Mouse (Mus musculus) hindbrain, postnatal 0 days (tissue): ENCODE results near the gene Mctp1. TPM values are rescaled to one million over a fixed set of nuclear protein-coding genes. Genes with fewer than 3 reads are reported as not detected.

ENCODE experiments used
- ATAC-seq: fragments of 200-750 bp; cut with Nextera tagmentation; 2 replicates; pipeline ENCODE4 v1.8.0; 2017; ENCODE audit warnings: mild to moderate bottlenecking, moderate TSS enrichment, moderate library complexity
- DNase-seq: peaks from one replicate; pipeline ENCODE4 v3.0.0-alpha.2; 2015; ENCODE audit warnings: low spot score
- H3K27ac ChIP-seq: fragments of 300-500 bp; sonication (generic); 2 replicates; pipeline ENCODE4 v1.5.1; 2014; ENCODE audit warnings: mild to moderate bottlenecking
- H3K27me3 ChIP-seq: fragments of 300-500 bp; sonication (generic); 2 replicates; pipeline ENCODE4 v1.6.1; 2014; ENCODE audit warnings: low read length, mixed read lengths; ENCODE audit not compliant: insufficient read depth
- H3K36me3 ChIP-seq: fragments of 300-500 bp; sonication (generic); 2 replicates; pipeline ENCODE4 v1.6.1; 2014; ENCODE audit warnings: low read length, mixed read lengths; ENCODE audit not compliant: insufficient read depth
- H3K4me1 ChIP-seq: fragments of 300-500 bp; sonication (generic); 2 replicates; pipeline ENCODE4 v1.6.1; 2014; ENCODE audit warnings: antibody characterized with exemption, low read length, mixed read lengths; ENCODE audit not compliant: insufficient read depth
- H3K4me2 ChIP-seq: fragments of 300-500 bp; sonication (generic); 2 replicates; pipeline ENCODE4 v1.6.1; 2014; ENCODE audit warnings: low read depth, mild to moderate bottlenecking, low read length, moderate library complexity, mixed read lengths
- H3K4me3 ChIP-seq: fragments of 300-500 bp; sonication (generic); 2 replicates; pipeline ENCODE4 v1.5.1; 2014; ENCODE audit warnings: low read length
- H3K9ac ChIP-seq: fragments of 300-500 bp; sonication (generic); replicated peaks from 2 replicates; pipeline ENCODE4 v1.6.1; 2014; ENCODE audit warnings: mild to moderate bottlenecking, low read length, moderate library complexity, mixed read lengths
- H3K9me3 ChIP-seq: fragments of 300-500 bp; sonication (generic); 2 replicates; pipeline ENCODE4 v1.6.1; 2016; ENCODE audit warnings: low read length, mixed read lengths
- CTCF ChIP-seq: IDR thresholded peaks from 2 replicates; pipeline ENCODE4 v1.5.1; 2016; ENCODE audit warnings: antibody characterized with exemption, control low read depth, low read depth
- WGBS: fragments of 180-500 bp; shearing (Covaris S2); extraction: QIAGEN DNeasy Blood & Tissue Kit; methylation state at CpG from one replicate; pipeline ENCODE4 v1.1.7; 2014; 5-methylcytosine and 5-hydroxymethylcytosine counted together
- polyA plus RNA-seq: library from polyadenylated mRNA; unstranded; fragments of >200 nt; fragmentation: Nextera tagmentation; extraction: Ambion mirVana; gene quantifications from 2 replicates; pipeline ENCODE4 v1.2.1, GENCODE M21; 2015
- total RNA-seq: library from RNA; depleted of rRNA; stranded (reverse); fragments of >200 nt; gene quantifications from 2 replicates; pipeline ENCODE4 v1.2.3, GENCODE M21; 2014

Gene Mctp1
- total and polyA plus RNA-seq, 2 experiments from 2014 or later: 4.9 to 8.3 TPM

- H3K27ac ChIP-seq: no peak overlapping the region
- DNase-seq: no peak
Observed at GRCm38 (mm10) chr13:76523170-76523569, 138.8 kb downstream of the Mctp1 start.

DNA sequence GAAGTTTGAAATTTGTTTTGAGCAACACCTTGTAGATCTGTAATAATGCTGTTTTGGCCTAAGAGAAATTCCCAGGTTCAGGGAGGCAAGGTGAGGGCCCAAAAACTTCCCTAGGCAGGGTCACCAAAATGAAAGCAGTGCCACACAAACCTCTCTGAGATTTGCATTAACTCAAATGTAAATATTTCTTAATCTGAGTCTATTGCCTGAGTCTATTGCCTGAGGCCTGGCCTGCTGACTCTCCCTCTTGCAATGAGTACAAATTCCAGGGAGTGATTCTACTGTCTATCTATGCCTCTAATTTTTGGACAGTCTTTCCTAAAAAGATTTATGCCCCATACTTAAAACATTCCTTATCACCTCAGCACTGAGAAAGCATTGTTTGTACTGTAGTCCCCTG lies 143.0 kb downstream of the Mctp1 start:
- no peaks in the 10 kb centered on the region for H3K4me1 ChIP-seq
- DNase-seq: no peak
- TF ChIP-seq CTCF: no peak
- H3K9me3 ChIP-seq: no peaks in the 10 kb centered on the region
- no peak for ATAC-seq
- no peak overlapping the region for H3K4me3 ChIP-seq
- H3K4me2 ChIP-seq: no peak overlapping the region
- H3K27ac ChIP-seq: no peak overlapping the region
- H3K9ac ChIP-seq: no peak overlapping the region
- H3K36me3 ChIP-seq: no peaks in the 10 kb centered on the region
- H3K27me3 ChIP-seq: no peaks in the 10 kb centered on the region

More at GRCm38 (mm10) chr13:76523170-76523569, 138.8 kb downstream of the Mctp1 start:
- TF ChIP-seq CTCF: no peak
- no peaks in the 10 kb centered on the region for H3K36me3 ChIP-seq
- no peak overlapping the region for H3K4me2 ChIP-seq
- ATAC-seq: no peak
- H3K9ac ChIP-seq: no peak overlapping the region
- H3K9me3 ChIP-seq: no peaks in the 10 kb centered on the region
- H3K27me3 ChIP-seq: no peaks in the 10 kb centered on the region
- H3K4me1 ChIP-seq: no peaks in the 10 kb centered on the region
- H3K4me3 ChIP-seq: no peak overlapping the region
- WGBS: 32% methylated on average over 1 of the region's 1 CpGs

DNA sequence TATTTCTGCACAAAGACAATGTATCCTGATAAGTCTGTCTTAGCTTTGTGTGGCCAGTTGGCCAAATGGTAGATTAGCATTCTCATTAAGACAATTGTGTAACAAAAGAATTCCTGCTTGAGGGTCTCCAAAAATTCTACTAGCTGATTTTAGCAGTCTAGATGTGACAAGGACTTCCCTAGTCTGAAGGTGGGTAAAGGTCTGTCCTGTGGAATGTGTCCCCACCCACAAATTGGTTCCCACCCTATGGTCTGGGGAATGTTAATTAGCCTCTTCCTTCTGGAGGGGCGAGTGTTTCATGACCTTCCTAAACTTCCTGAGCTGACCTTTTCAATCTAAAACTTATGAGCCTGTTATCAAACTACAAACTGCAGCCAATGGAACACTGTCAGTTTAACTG lies 143.4 kb downstream of the Mctp1 start:
- Histone ChIP-seq H3K4me3 (no peak overlapping the region), H3K36me3 (no peaks in the 10 kb centered on the region), H3K9ac (no peak overlapping the region), H3K4me1 (no peaks in the 10 kb centered on the region), H3K27me3 (no peaks in the 10 kb centered on the region), H3K9me3 (no peaks in the 10 kb centered on the region), H3K4me2 (no peak overlapping the region), H3K27ac (no peak overlapping the region)
- 52% methylated on average over 1 of the region's 1 CpGs for WGBS
- ATAC-seq: no peak
- no peak for TF ChIP-seq CTCF
- DNase-seq: no peak

GRCm38 (mm10) chr13:76529915-76530314 lies 145.6 kb downstream of the Mctp1 start:
- Histone ChIP-seq H3K27me3 (no peaks in the 10 kb centered on the region), H3K36me3 (no peaks in the 10 kb centered on the region), H3K4me3 (no peak overlapping the region), H3K4me2 (no peak overlapping the region), H3K9ac (no peak overlapping the region), H3K27ac (no peak overlapping the region), H3K4me1 (no peaks in the 10 kb centered on the region), H3K9me3 (no peaks in the 10 kb centered on the region)
- TF ChIP-seq CTCF: no peak
- 63% methylated on average over 2 of the region's 2 CpGs for WGBS
- ATAC-seq (no peak), DNase-seq (no peak)

GRCm38 (mm10) chr13:76530867-76531504 lies 146.7 kb downstream of the Mctp1 start:
- ATAC-seq: no peak
- H3K27me3 ChIP-seq: no peaks in the 10 kb centered on the region

DNA sequence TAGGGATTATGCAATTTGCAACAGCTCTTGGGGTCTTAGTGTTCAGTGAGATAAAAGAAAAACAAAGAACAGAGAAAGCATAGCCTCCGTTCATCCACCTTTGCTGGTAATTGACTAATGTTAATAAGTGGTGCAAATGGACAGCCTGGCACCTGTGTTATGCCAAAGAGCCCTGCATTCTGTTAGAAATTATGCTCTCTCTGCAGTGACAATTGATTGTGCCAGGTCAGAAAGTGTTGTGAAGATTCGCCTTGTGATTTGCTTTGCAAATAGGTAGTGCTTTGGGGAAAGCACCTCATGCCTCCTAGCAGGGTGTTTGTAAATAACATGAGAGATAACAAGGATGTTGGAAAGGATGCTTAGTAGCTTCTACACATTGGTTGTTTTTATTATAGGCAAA lies 163.5 kb downstream of the Mctp1 start:
- no peaks in the 10 kb centered on the region for H3K9me3 ChIP-seq
- no peak for ATAC-seq
- no peaks in the 10 kb centered on the region for H3K36me3 ChIP-seq
- TF ChIP-seq CTCF: no peak
- 76% methylated on average over 2 of the region's 2 CpGs for WGBS
- H3K4me3 ChIP-seq: no peak overlapping the region
- H3K4me1 ChIP-seq: no peaks in the 10 kb centered on the region
- no peak overlapping the region for H3K27ac ChIP-seq
- DNase-seq: no peak
- H3K4me2 ChIP-seq: no peak overlapping the region
- H3K27me3 ChIP-seq: no peaks in the 10 kb centered on the region
- no peak overlapping the region for H3K9ac ChIP-seq

More at GRCm38 (mm10) chr13:76530867-76531504, 146.7 kb downstream of the Mctp1 start:
- DNase-seq: no peak
- Histone ChIP-seq H3K4me1 (no peaks in the 10 kb centered on the region), H3K9me3 (no peaks in the 10 kb centered on the region), H3K9ac (no peak overlapping the region), H3K36me3 (no peaks in the 10 kb centered on the region), H3K4me2 (no peak overlapping the region), H3K27ac (no peak overlapping the region), H3K4me3 (no peak overlapping the region)
- TF ChIP-seq CTCF: no peak
- WGBS: 92% methylated on average over 3 of the region's 3 CpGs

DNA sequence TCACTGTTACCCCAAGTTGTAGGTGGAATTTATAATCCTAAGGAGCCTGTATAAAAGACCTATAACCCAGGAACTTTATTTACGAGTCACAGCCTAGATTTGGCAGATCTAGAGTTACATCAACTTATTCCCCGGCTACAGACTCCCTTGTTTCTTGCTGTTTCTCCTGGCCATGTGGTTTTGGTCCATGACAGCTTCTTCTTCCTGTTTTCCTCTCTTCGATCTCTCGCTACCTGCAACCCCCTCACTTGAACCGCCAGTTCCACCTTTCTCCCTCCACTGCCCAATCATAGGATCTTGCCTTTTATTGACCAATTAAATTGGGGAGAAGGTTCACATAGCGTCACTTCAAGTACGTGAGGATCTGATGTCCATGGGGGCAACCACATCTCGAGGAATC lies 176.6 kb downstream of the Mctp1 start:
- Histone ChIP-seq H3K4me3 (no peak overlapping the region), H3K9me3 (no peaks in the 10 kb centered on the region), H3K4me2 (no peak overlapping the region), H3K27ac (no peak overlapping the region), H3K9ac (no peak overlapping the region), H3K27me3 (no peaks in the 10 kb centered on the region), H3K4me1 (no peaks in the 10 kb centered on the region), H3K36me3 (no peaks in the 10 kb centered on the region)
- WGBS: 90% methylated on average over 8 of the region's 8 CpGs
- DNase-seq: no peak
- no peak for ATAC-seq
- TF ChIP-seq CTCF: no peak
